Mouse (Mus musculus) lung, postnatal 0 days (tissue): ENCODE results near the gene Tpmt.

Experiments used
- CTCF ChIP-seq: IDR thresholded peaks from 2 replicates; pipeline ENCODE4 v1.5.1; 2016; ENCODE audit warnings: antibody characterized with exemption, mild to moderate bottlenecking
- EP300 ChIP-seq: IDR thresholded peaks from 2 replicates; pipeline ENCODE4 v1.6.1; 2016; ENCODE audit warnings: antibody characterized with exemption, mild to moderate bottlenecking, control low read depth

DNA sequence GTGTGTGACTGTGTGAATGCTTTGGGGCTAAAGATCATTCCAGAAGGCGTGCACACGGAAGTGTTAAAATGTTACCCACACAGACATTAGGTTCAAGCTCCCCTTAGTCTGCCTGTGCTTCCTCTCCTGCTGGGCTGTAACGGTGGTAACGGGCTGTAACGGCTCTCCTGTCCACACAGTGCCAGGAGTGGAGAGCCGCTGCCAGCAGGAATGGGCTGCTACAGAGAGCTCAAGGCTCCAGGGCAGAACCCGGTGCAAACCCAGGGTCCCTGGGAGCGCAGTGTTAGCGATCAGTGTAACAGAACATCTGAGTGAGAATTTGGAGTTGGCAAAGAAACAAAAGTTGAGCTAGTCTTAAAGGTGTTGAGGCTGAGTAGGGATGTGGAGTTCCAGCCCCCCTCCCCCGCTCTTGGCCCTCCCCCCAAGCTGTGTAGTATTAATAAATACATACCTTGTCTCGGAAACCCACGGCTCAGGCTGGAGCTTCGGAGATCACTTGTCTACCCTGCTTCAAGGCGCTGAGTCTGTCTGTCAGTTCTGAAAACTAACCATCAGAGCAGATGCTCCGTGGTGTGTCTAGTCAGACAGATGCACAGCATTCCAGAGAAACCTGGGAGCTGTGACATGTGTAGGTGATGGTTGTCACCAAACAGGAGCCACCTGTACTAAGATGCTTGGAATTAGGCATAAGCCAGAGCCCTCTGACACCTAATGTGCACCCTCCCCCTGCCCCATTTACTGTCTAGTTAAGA is 26.0 kb upstream of the Tpmt start:
- TF ChIP-seq EP300 (no peak), CTCF (no peak)
